In genomic region chr15:12119129-12119466, GRCm38 (mm10) we compare ENCODE assay signal across 8 mouse cellular contexts. TPM values are rescaled to one million over a fixed set of nuclear protein-coding genes. Genes with fewer than 3 reads are reported as not detected.
DNase-seq lines count a peak whose midpoint lies in the region; ATAC-seq and TF ChIP-seq lines count a peak whose summit lies in the region.

No protein-coding gene starts in this region.

- no peak for DNase-seq in heart, postnatal 10 days
- no peak for DNase-seq in forebrain, postnatal 0 days
- DNase-seq in gastrocnemius, adult 8-10 months (ENCODE audit: low spot score in 2 of 2) = no peak
- DNase-seq in urinary bladder, postnatal 14 days (ENCODE audit: low spot score) = no peak
- DNase-seq in B cell, adult 2 months = no peak

- H3K36me3 ChIP-seq in heart, embryonic 12.5 days = 0 out of 2 replicates have a peak, but pooled peaks cover 4% of the 10 kb centered on the region
- H3K36me3 ChIP-seq in ES-Bruce4 (ENCODE audit: control insufficient read depth, insufficient read depth, low read length, poor library complexity, severe bottlenecking) = peaks cover 3% of the 10 kb centered on the region; the same call in 1 of the 2 replicates
- no peaks in the 10 kb centered on the region for H3K36me3 ChIP-seq in forebrain, postnatal 0 days (ENCODE audit: insufficient read depth)
- H3K36me3 ChIP-seq in macrophage (ENCODE audit: inconsistent target) = no peaks in the 10 kb centered on the region

- peak overlapping the region; percentile 70 for H3K4me3 ChIP-seq in heart, embryonic 12.5 days
- H3K4me3 ChIP-seq in ES-Bruce4 (ENCODE audit: low read depth, low read length) (peak overlapping the region; percentile 98), macrophage (ENCODE audit: inconsistent target) (peak overlapping the region; percentile 59)
- H3K4me3 ChIP-seq in forebrain, postnatal 0 days (ENCODE audit: low read depth, low read length) = peak overlapping the region; percentile 100

- ATAC-seq in heart, embryonic 12.5 days (ENCODE audit: insufficient number of reproducible peaks, low FRiP score) = no peak
- peak; percentile 11; the same call in 1 of the 2 replicates for ATAC-seq in forebrain, postnatal 0 days

- H3K4me2 ChIP-seq in heart, embryonic 12.5 days = peak overlapping the region; percentile 94
- peak overlapping the region; percentile 60 for H3K4me2 ChIP-seq in forebrain, postnatal 0 days (ENCODE audit: low read depth)

- peaks cover 56% of the 10 kb centered on the region for H3K79me2 ChIP-seq in macrophage (ENCODE audit: inconsistent target)

- TF ChIP-seq POLR2A in ES-Bruce4 (IDR thresholded peaks at IDR 0.05; ENCODE audit: insufficient read depth, low read length) = no peak

- peak overlapping the region; percentile 96 for H3K9ac ChIP-seq in heart, embryonic 12.5 days
- peak overlapping the region; percentile 98 for H3K9ac ChIP-seq in ES-Bruce4 (ENCODE audit: low read depth, poor library complexity, severe bottlenecking)
- peak overlapping the region; percentile 95 for H3K9ac ChIP-seq in forebrain, postnatal 0 days

- no peak for TF ChIP-seq CTCF in ES-Bruce4 (IDR thresholded peaks at IDR 0.05; ENCODE audit: low read depth, low read length)
- no peak for TF ChIP-seq CTCF in forebrain, postnatal 0 days (IDR thresholded peaks at IDR 0.05; ENCODE audit: low read depth)

- H3K9me3 ChIP-seq in heart, embryonic 12.5 days (replicated peaks) = no peaks in the 10 kb centered on the region
- no peaks in the 10 kb centered on the region for H3K9me3 ChIP-seq in ES-Bruce4 (replicated peaks; ENCODE audit: control insufficient read depth, insufficient read depth, low read length, poor library complexity, severe bottlenecking)
- H3K9me3 ChIP-seq in forebrain, postnatal 0 days (ENCODE audit: low read length) = no peaks in the 10 kb centered on the region

- no peaks in the 10 kb centered on the region for H3K27me3 ChIP-seq in heart, embryonic 12.5 days (replicated peaks)
- no peaks in the 10 kb centered on the region for H3K27me3 ChIP-seq in ES-Bruce4 (ENCODE audit: control insufficient read depth, insufficient read depth, low read length, poor library complexity, severe bottlenecking)
- H3K27me3 ChIP-seq in forebrain, postnatal 0 days (ENCODE audit: insufficient read depth, low read length) = no peaks in the 10 kb centered on the region

- WGBS in heart, embryonic 12.5 days = 8% methylated on average over 7 of the region's 7 CpGs
- WGBS in forebrain, postnatal 0 days = 5% methylated on average over 7 of the region's 7 CpGs
- WGBS in macrophage (ENCODE audit: missing documents) = 21% methylated on average over 7 of the region's 7 CpGs

- TF ChIP-seq EP300 in ES-Bruce4 (IDR thresholded peaks at IDR 0.05; ENCODE audit: insufficient read depth, low read depth, low read length) = no peak

- intact Hi-C loops in heart, postnatal 10 days (cut with DNase I) = no loop called here

- peaks cover 31% of the 10 kb centered on the region for H3K4me1 ChIP-seq in heart, embryonic 12.5 days (replicated peaks)
- peaks cover 3% of the 10 kb centered on the region for H3K4me1 ChIP-seq in ES-Bruce4 (ENCODE audit: control insufficient read depth, insufficient read depth, low read length)
- 0 out of 2 replicates have a peak, but pooled peaks cover 4% of the 10 kb centered on the region for H3K4me1 ChIP-seq in forebrain, postnatal 0 days (ENCODE audit: insufficient read depth)

- peak overlapping the region; percentile 94 for H3K27ac ChIP-seq in heart, embryonic 12.5 days (ENCODE audit: poor library complexity, severe bottlenecking)
- H3K27ac ChIP-seq in ES-Bruce4 (ENCODE audit: insufficient read depth, low read length) (no peak overlapping the region), macrophage (no peak overlapping the region)
- H3K27ac ChIP-seq in forebrain, postnatal 0 days (ENCODE audit: low read depth, low read length) = peak overlapping the region; percentile 93

RNA-seq across cellular contexts. Expression of gene Zfr, which starts 1.5 kb away (rescaled TPM):
- 105 and 108 TPM in 2 replicates for polyA plus RNA-seq in heart, embryonic 12.5 days (2016; fragmentation: Nextera tagmentation; extraction: Ambion mirVana)
- 100 to 1,000 TPM; 101 to 114 TPM for total RNA-seq in heart, postnatal 10 days (2021)
- 124 and 177 TPM in 2 replicates for polyA plus RNA-seq in ES-Bruce4 (2011; ENCODE audit: insufficient read depth, insufficient read length, low read depth, missing spikeins)
- total RNA-seq in forebrain, postnatal 0 days (2014; rRNA removed) = 143 and 212 TPM in 2 replicates
- 132 and 175 TPM in 2 replicates for polyA plus RNA-seq in forebrain, postnatal 0 days (2015; fragmentation: Nextera tagmentation; extraction: Ambion mirVana)
- total RNA-seq in macrophage (2018; cell fraction: chromatin; rRNA removed) = 100 to 1,000 TPM in 25 of 26 experiments, 10 to 100 TPM in 1; 99.1 to 291 (median 200) TPM
- total RNA-seq in macrophage (2018; cell fraction: cytosol; rRNA removed) = 10 to 100 TPM; 52.1 to 79.0 (median 64.4) TPM
- total RNA-seq in macrophage (2018; cell fraction: nucleus; rRNA removed) = 100 to 1,000 TPM in 19 of 26 experiments, 10 to 100 TPM in 7; 71.9 to 255 (median 135) TPM
- polyA plus RNA-seq in macrophage (2018) = 54.2 to 99.0 TPM (median 55.8 TPM) in 3 replicates
- total RNA-seq in gastrocnemius, adult 8-10 months (2022) = 10 to 100 TPM; 59.0 to 80.1 (median 65.6) TPM

Comparison
In these comparisons a context has a peak if more than half of its experiments do, and no peak if none do; other contexts are left out.
1. H3K27ac ChIP-seq: peak in heart, embryonic 12.5 days (single experiment) and forebrain, postnatal 0 days (single experiment); none in ES-Bruce4 (single experiment) and macrophage (single experiment).
2. Peak in every context shown above with its lines, with median percentiles within 50 percentile points of each other: H3K4me3 ChIP-seq and H3K9ac ChIP-seq.